Mouse (Mus musculus) frontal cortex, adult (tissue): ENCODE measurements at regions not wholly inside any gene's neighbourhood (a gene's known extent, or its start where the extent isn't known, plus 50 kb on each side); places are given as distances from the start of the nearest gene placed in this dataset.
"Not testable (repeated sequence)": the region's sequence is repeated elsewhere in the genome, so short reads cannot be mapped to it uniquely, and the experiment has no call there.

ENCODE experiments used
- ATAC-seq: cut with Nextera tagmentation; 2 replicates; pipeline ENCODE4 v1.9.2; 2017; ENCODE audit warnings: mild to moderate bottlenecking, moderate library complexity, mixed read lengths; ENCODE audit not compliant: low TSS enrichment

DNA sequence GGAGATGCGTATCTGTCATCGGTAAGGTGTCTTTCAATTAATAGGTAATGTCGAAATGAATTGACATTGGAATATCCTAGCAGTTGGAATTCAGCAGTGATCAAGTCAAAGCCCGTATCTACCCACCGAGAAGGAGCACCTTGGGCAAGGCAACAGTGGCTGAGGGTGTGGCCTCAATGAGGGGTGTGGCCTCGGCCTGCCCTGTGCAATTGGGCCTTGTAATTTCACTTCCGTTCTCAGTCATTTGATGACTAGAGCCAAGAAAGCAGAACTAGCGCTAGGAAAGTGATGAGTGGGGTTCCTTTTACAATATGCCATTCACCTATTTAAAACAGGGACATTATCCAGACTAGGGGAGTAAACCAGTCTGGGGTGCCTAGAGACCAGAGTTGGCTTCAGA lies 77.6 kb downstream of the Elovl4 start:
- ATAC-seq: no peak

DNA sequence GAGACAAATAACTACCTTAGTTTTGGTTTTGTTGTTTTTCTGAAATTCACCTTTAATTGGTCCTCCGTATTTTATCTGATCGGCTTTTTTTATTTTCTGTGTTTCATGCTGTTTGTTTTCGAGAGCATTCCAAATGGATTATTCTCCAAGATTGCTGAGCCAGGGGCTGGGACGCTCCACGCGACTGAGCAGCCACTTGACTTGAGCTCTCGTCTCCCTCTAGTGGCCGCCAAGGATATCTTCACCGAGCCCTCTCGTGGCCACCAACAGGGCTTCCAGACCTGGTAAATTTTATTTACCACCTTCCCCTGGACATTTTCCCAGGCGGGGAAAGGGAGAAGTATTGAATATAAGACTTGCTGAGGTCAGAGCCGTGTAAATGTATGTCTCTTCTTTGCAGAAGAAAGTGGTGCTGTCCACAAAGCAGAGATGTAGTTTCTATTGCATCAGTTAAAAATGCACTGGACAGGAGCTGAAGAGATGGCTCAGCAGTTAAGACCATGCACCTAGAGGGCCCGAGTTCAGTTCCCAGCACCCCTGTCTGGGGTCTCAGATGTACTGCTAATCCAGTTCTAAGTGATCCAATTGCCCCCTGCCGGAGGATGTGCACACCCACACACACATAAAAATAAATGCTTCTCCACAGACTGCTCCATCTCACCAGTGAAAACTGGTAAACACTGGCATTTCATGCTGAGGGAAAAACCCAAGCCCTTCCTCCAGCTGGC lies 78.5 kb downstream of the Elovl4 start:
- ATAC-seq: peak; percentile 98

DNA sequence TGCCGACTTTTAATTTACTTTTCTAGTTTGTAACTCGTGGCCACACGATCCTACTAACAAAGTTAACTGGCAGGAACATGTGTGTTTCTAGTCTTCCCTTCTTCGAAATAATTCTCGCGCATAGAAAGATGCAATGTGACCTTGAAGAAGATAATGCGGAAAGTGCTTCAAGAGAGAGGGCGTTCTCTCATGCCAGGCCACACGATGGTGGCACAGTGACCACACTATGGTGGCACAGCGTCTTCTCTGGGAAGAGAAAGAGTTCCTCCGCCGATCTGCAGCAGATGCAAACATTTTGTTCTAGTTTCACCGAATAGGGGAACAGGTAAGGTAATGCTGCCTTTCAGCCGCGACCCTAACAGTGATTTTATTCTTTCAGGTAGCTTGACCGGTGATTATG lies 79.1 kb downstream of the Elovl4 start:
- peak; percentile 50; the same call in 1 of the 2 replicates for ATAC-seq

DNA sequence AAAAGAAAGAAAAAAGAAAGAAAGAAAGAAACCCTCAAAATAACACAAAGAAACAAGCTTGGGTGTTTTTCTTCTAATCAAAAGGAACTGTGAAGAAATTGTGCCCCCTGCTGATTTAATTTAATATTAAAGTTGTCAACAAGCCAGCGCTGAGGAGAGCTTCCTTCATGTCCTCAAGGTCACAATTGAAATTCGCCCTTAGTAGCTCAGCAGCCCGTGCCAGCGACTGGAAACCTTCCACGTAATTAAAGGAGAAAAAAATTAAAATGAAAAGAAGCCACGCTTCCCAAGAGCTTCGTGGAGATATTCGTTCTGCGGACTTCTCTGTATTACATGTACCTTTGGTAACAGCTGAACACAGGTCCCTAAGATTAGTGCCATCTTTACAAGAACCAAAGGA lies 80.0 kb downstream of the Elovl4 start:
- no peak for ATAC-seq

DNA sequence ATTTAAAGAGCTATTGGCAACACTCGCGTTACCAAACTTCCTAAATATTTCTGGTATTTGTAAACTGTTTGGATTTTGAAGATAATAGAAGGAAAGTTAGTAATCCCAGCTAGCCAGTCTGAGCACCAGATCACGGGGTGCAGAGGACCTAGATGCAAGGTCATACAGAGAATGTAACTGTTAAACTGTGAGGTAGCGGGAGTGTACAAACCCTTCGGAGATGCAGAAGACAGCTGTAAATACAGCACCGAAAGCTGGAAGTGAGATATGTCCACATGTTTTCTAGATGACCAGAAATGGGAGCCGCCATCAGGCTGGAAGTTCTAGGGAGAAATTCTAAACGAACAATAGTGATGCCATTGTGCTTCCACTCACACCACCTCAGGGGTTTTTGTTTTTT lies 80.5 kb downstream of the Elovl4 start:
- ATAC-seq: no peak

DNA sequence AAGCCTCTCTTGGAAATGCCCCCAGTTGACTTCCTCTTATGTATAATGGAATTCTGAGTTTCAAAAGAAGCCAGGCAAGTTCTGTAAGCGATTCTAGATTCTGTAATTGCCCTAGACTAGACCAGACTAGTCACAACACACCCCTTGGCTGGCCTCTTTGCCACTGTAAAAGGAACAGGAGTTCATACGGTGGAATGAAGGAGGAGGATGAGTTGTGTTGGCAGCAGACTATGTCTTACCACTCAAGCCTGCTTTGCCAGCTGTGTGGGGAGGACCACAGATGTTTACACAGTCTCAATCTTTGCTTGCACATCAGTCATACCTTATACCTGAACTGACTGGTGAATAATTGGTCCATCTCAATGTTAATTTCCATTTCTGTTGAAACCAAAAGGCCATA lies 85.1 kb downstream of the Elovl4 start:
- no peak for ATAC-seq

DNA sequence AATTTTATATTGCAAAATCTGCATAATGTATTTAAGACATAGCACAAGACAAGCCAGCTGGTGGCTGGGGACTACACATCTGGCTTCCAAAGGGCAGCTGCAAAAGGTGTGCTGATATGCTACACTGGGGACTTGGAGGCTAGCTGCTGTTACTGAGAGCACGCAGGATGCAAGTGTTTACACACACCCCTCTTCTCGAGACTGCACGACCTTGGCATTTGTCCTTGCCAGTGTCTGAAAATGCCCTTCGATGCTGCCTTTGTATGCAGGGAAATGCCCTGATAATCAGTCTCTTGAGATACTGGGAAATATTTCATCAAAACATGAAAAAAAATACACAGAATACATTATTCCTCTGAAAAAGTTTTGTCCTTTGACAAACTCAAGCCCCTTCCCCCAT lies 86.3 kb downstream of the Elovl4 start:
- no peak for ATAC-seq

DNA sequence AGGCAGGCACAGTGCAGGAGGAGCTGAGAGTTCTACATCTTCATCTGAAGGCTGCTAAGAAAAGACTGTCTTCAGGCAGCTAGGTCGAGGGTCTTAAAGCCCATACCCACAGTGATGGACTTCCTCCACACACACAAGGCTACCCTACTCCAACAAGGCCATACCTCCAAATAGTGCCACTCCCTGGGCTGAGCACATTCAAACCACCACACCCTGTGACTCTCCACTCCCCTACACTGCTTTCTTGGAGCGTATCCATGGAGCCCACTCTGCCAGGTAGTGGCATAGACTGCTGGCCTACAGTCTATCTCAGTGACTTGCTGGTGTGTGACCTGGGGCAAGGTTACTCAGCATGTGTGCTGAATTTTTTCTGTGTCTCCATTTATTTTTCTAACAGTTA lies 88.0 kb downstream of the Elovl4 start:
- ATAC-seq: not testable (repeated sequence)

DNA sequence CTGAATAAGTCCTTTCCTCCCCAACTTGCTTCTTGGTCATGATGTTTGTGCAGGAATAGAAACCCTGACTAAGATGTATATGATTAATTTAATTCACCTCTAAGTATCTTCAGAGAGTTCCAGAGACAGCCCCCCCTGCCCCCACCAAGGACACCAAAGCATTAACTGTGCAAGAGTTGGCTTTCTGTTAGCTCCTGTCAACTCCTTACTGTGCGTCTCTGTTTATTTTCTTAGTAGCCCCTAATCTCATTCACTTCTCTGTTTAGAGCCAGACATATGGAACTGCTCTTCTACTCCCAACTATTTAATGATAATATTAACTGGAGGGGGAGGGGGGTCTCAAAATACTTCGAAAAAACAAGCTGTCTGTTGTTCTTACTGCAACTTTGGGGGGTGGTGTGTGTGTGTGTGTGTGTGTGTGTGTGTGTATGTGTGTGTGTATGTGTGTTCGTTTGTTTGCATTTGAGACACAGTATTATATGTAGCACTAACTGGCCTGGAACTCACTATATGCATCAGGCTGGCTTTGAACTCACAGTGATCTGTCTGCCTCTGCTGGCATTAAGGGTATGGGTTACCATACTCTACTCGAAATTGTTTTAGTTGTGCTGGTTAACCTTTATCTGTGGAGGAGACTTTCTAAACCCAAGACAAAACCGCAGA lies 89.8 kb downstream of the Elovl4 start:
- ATAC-seq: no peak

DNA sequence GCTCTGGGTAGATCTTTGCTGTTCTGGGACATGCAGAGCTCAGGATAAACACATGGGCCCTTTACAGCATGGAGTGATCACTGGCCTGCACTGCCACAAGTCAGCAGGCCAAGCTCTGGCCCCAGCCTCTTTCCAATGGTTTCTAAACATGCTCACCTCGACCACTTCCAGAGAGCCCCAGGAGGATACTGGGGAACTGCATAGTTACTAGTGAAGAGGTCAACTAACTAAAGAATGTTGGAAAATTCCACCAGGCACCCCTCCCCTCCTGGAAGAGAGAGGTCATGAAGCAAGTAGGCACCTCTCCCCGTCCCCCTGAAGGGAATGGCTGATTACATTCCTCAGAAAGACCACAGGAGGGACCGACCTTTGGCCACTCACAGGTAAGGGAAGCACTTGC lies 98.7 kb downstream of the Elovl4 start:
- no peak for ATAC-seq

DNA sequence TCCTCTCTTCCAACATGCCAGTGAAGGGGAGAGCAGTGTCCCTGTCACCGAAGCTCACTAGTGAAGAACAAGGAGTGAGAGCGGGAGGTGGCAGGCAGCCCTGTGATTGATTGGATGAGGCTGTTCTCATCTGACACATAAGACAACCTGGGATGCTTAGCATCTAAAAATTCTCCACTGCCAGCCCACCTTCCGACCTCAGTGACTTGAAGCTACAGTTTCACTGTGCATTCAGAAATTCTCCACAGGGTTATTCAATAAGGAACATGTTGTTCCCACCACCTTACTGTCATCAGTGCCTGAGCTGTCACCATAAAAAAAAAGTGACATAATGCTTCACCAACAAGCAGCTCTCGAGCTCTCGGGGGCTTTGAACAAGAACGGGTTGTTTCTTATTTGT lies 100.0 kb downstream of the Elovl4 start:
- no peak for ATAC-seq

DNA sequence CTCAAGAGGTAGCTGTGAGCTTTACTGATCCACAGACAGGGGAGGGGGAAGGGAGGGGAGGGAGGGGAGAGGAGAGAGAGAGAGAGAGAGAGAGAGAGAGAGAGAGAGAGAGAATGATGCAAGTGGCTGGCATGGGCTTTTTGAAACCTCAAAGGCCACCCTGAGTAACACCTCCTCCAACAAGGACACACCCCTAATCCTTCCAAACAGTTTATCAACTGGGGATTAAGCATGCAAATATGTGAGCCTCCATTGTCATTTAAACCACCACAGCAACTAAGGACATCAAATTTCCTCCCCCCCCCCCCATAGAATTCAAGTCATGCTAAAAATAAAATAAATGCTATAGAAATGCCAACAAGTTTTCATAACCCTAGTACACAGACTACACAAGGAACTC lies 101.9 kb downstream of the Elovl4 start:
- no peak for ATAC-seq

DNA sequence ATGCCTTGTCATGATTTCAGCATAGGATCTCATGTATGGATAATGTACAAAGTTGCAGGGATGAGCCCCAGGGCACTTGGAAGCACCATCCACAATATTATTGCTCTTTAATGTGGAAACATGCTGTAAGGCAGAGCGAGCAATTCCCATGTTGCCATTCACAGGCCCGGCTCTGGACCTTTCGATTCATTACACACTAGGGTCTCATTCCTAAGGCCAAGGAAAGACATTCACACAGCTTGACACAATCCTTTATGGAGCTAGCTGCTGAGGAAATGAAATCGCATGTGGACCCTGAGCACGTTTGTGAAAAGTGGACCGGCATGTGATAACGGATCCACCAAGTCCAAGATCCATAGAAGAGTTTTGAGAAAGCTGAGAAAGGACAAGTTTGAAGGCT lies 105.2 kb downstream of the Elovl4 start:
- ATAC-seq: no peak

DNA sequence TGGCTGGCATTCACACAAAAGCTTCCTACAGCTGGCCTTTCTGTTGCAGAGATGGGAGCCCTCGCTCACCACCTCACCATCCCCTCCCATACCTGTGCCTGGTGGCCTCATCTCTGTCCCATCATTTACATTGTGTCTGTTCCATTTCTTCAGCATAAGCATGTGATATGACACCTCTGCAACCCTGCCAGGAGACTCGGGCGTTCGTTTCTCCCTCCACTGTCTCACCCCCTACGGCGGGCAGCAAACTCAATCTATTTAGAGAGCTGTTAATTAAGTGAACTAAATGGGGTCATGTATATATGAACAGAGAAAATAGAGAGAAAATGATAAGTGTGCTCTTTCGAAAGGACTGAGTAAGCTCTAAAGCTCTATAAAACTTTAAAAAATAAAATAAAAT lies 106.0 kb downstream of the Elovl4 start:
- ATAC-seq: no peak

DNA sequence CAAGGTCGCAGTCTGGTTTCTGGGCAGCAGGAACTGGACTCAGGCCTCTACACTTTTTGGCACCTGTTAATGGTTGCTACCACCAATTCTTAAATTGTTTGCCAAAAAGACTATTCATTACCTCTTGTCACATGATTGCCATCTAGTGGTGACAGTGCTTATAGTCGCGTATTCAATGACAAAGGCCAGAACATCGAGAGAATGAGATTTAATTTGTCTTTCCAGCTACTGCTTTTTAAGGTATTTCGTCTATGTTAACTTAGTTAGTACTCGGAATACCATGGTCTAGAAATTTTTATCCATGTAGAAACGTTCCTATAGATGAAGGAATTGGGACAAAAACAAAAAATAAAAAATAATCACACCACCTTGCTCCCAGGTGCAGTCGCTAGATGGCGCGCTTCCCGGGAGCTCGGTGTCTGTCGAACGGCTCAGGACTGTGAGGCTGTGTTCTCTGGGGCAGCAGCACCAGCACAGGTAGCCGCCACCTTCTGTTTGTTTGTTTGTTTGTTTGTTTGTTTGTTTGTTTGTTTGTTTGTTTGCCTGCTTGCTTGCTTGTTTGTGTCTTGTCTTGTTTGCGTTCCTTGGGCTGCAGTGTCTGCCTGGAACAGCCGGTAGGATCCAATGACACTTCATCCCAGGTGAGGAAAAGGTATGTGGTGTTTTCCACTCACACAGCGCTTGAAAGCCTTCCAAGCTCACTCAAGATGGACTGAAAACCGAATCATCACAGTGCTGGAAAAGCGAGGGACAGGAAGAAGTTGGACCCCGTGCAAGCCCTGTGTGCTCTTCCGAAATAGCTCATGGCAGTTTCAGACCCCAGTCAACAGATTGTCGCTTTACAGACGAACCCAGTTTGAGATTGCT lies 114.5 kb downstream of the Elovl4 start:
- ATAC-seq: peak; percentile 84
